Mouse (Mus musculus): ENCODE data around the gene Galnt3. TPM values are rescaled to one million over a fixed set of nuclear protein-coding genes. Genes with fewer than 3 reads are reported as not detected.

Gene Galnt3
- polyA plus RNA-seq (2015; fragmentation: Nextera tagmentation; extraction: Ambion mirVana), result 0.35 and 0.47 TPM in 2 replicates

- no peak within 1 kb of the TSS for H3K27ac ChIP-seq (replicated peaks)
- peak; percentile 42; the same call in 1 of the 2 replicates for ATAC-seq (ENCODE audit: insufficient read depth)
- peak within 1 kb of the TSS; percentile 55 for H3K4me3 ChIP-seq (replicated peaks)
- peaks cover 35% of the 10 kb centered on the region for H3K27me3 ChIP-seq
- no peaks in the 10 kb centered on the region for H3K4me1 ChIP-seq (replicated peaks)
- H3K36me3 ChIP-seq (replicated peaks), result no peaks in the 10 kb centered on the region
- H3K4me2 ChIP-seq, result peak within 1 kb of the TSS; percentile 72
- under 1% methylated on average over 61 of the region's 74 CpGs for WGBS (ENCODE audit: insufficient replicate concordance)
- H3K9me3 ChIP-seq (replicated peaks), result no peaks in the 10 kb centered on the region
- H3K9ac ChIP-seq, result no peak within 1 kb of the TSS; the same call in 1 of the 2 replicates
Observed at GRCm38 (mm10) chr2:66124591-66125271, at the start of gene Galnt3. Gene Galnt3 (minus strand): TSS chr2:66124994.

GRCm38 (mm10) chr2:66173134-66173533 lies 48.3 kb upstream of the Galnt3 start:
- Histone ChIP-seq H3K4me2 (no peak overlapping the region), H3K4me3 (replicated peaks) (no peak overlapping the region), H3K9me3 (replicated peaks) (no peaks in the 10 kb centered on the region), H3K27ac (replicated peaks) (no peak overlapping the region), H3K9ac (no peak overlapping the region), H3K36me3 (replicated peaks) (no peaks in the 10 kb centered on the region), H3K4me1 (replicated peaks) (no peaks in the 10 kb centered on the region), H3K27me3 (no peaks in the 10 kb centered on the region)
- no peak for ATAC-seq (ENCODE audit: insufficient read depth)
- 69% methylated on average over 5 of the region's 5 CpGs for WGBS (ENCODE audit: insufficient replicate concordance)

- no peaks in the 10 kb centered on the region for H3K4me1 ChIP-seq (replicated peaks)
- H3K9me3 ChIP-seq (replicated peaks), result no peaks in the 10 kb centered on the region
- H3K36me3 ChIP-seq (replicated peaks), result no peaks in the 10 kb centered on the region
- no peak overlapping the region for H3K27ac ChIP-seq (replicated peaks)
- no peaks in the 10 kb centered on the region for H3K27me3 ChIP-seq
- ATAC-seq (ENCODE audit: insufficient read depth), result no peak
- H3K4me3 ChIP-seq (replicated peaks), result no peak overlapping the region
- no peak overlapping the region for H3K4me2 ChIP-seq
- 82% methylated on average over 3 of the region's 3 CpGs for WGBS (ENCODE audit: insufficient replicate concordance)
- no peak overlapping the region for H3K9ac ChIP-seq
Observed at GRCm38 (mm10) chr2:66171643-66172042, 46.8 kb upstream of the Galnt3 start.

GRCm38 (mm10) chr2:66170721-66171120 lies 45.9 kb upstream of the Galnt3 start:
- H3K4me3 ChIP-seq (replicated peaks), result no peak overlapping the region
- 55% methylated on average over 11 of the region's 11 CpGs for WGBS (ENCODE audit: insufficient replicate concordance)
- H3K36me3 ChIP-seq (replicated peaks), result no peaks in the 10 kb centered on the region
- ATAC-seq (ENCODE audit: insufficient read depth), result no peak
- no peaks in the 10 kb centered on the region for H3K27me3 ChIP-seq
- no peak overlapping the region for H3K4me2 ChIP-seq
- H3K27ac ChIP-seq (replicated peaks), result no peak overlapping the region
- H3K9ac ChIP-seq, result no peak overlapping the region
- H3K9me3 ChIP-seq (replicated peaks), result no peaks in the 10 kb centered on the region
- H3K4me1 ChIP-seq (replicated peaks), result no peaks in the 10 kb centered on the region

- H3K36me3 ChIP-seq (replicated peaks), result no peaks in the 10 kb centered on the region
- no peak overlapping the region for H3K4me3 ChIP-seq (replicated peaks)
- no peaks in the 10 kb centered on the region for H3K4me1 ChIP-seq (replicated peaks)
- H3K27me3 ChIP-seq, result no peaks in the 10 kb centered on the region
- H3K9me3 ChIP-seq (replicated peaks), result no peaks in the 10 kb centered on the region
- no peak overlapping the region for H3K4me2 ChIP-seq
- no peak overlapping the region for H3K9ac ChIP-seq
- no peak for ATAC-seq (ENCODE audit: insufficient read depth)
- H3K27ac ChIP-seq (replicated peaks), result no peak overlapping the region
- WGBS (ENCODE audit: insufficient replicate concordance), result 68% methylated on average over 8 of the region's 8 CpGs
Observed at GRCm38 (mm10) chr2:66165025-66165424, 40.2 kb upstream of the Galnt3 start.

- no peak overlapping the region for H3K27ac ChIP-seq (replicated peaks)
- no peak overlapping the region for H3K4me3 ChIP-seq (replicated peaks)
- H3K27me3 ChIP-seq, result no peaks in the 10 kb centered on the region
- no peaks in the 10 kb centered on the region for H3K9me3 ChIP-seq (replicated peaks)
- 40% methylated on average over 7 of the region's 7 CpGs for WGBS (ENCODE audit: insufficient replicate concordance)
- no peak overlapping the region for H3K9ac ChIP-seq
- no peak for ATAC-seq (ENCODE audit: insufficient read depth)
- no peaks in the 10 kb centered on the region for H3K36me3 ChIP-seq (replicated peaks)
- no peak overlapping the region for H3K4me2 ChIP-seq
- H3K4me1 ChIP-seq (replicated peaks), result no peaks in the 10 kb centered on the region
Observed at GRCm38 (mm10) chr2:66158140-66158915, 33.5 kb upstream of the Galnt3 start.

- 51% methylated on average over 2 of the region's 2 CpGs for WGBS (ENCODE audit: insufficient replicate concordance)
- H3K36me3 ChIP-seq (replicated peaks), result no peaks in the 10 kb centered on the region
- H3K4me1 ChIP-seq (replicated peaks), result no peaks in the 10 kb centered on the region
- no peak overlapping the region for H3K4me3 ChIP-seq (replicated peaks)
- H3K27me3 ChIP-seq, result no peaks in the 10 kb centered on the region
- no peaks in the 10 kb centered on the region for H3K9me3 ChIP-seq (replicated peaks)
- H3K4me2 ChIP-seq, result no peak overlapping the region
- H3K27ac ChIP-seq (replicated peaks), result no peak overlapping the region
- no peak for ATAC-seq (ENCODE audit: insufficient read depth)
- H3K9ac ChIP-seq, result no peak overlapping the region
Observed at GRCm38 (mm10) chr2:66151436-66151835, 26.6 kb upstream of the Galnt3 start.

GRCm38 (mm10) chr2:66150531-66150930 lies 25.7 kb upstream of the Galnt3 start:
- Histone ChIP-seq H3K9me3 (replicated peaks) (no peaks in the 10 kb centered on the region), H3K27me3 (no peaks in the 10 kb centered on the region), H3K4me3 (replicated peaks) (no peak overlapping the region), H3K4me1 (replicated peaks) (no peaks in the 10 kb centered on the region), H3K9ac (no peak overlapping the region), H3K27ac (replicated peaks) (no peak overlapping the region), H3K36me3 (replicated peaks) (no peaks in the 10 kb centered on the region), H3K4me2 (no peak overlapping the region)
- no peak for ATAC-seq (ENCODE audit: insufficient read depth)
- WGBS (ENCODE audit: insufficient replicate concordance), result 49% methylated on average over 3 of the region's 3 CpGs

- no peak overlapping the region for H3K4me2 ChIP-seq
- no peaks in the 10 kb centered on the region for H3K27me3 ChIP-seq
- no peak for ATAC-seq (ENCODE audit: insufficient read depth)
- no peak overlapping the region for H3K9ac ChIP-seq
- H3K9me3 ChIP-seq (replicated peaks), result no peaks in the 10 kb centered on the region
- no peak overlapping the region for H3K4me3 ChIP-seq (replicated peaks)
- H3K36me3 ChIP-seq (replicated peaks), result no peaks in the 10 kb centered on the region
- WGBS (ENCODE audit: insufficient replicate concordance), result 53% methylated on average over 10 of the region's 10 CpGs
- no peaks in the 10 kb centered on the region for H3K4me1 ChIP-seq (replicated peaks)
- no peak overlapping the region for H3K27ac ChIP-seq (replicated peaks)
Observed at GRCm38 (mm10) chr2:66148654-66149230, 23.9 kb upstream of the Galnt3 start.

- H3K4me1 ChIP-seq (replicated peaks), result no peaks in the 10 kb centered on the region
- no peak for ATAC-seq (ENCODE audit: insufficient read depth)
- H3K36me3 ChIP-seq (replicated peaks), result no peaks in the 10 kb centered on the region
- H3K9me3 ChIP-seq (replicated peaks), result no peaks in the 10 kb centered on the region
- no peak overlapping the region for H3K27ac ChIP-seq (replicated peaks)
- no peaks in the 10 kb centered on the region for H3K27me3 ChIP-seq
- no peak overlapping the region for H3K4me2 ChIP-seq
- WGBS (ENCODE audit: insufficient replicate concordance), result 54% methylated on average over 4 of the region's 4 CpGs
- no peak overlapping the region for H3K9ac ChIP-seq
- no peak overlapping the region for H3K4me3 ChIP-seq (replicated peaks)
Observed at GRCm38 (mm10) chr2:66146473-66146872, 21.7 kb upstream of the Galnt3 start.

GRCm38 (mm10) chr2:66144770-66145169 lies 20.0 kb upstream of the Galnt3 start:
- ATAC-seq (ENCODE audit: insufficient read depth), result no peak
- 24% methylated on average over 5 of the region's 5 CpGs for WGBS (ENCODE audit: insufficient replicate concordance)
- Histone ChIP-seq H3K4me3 (replicated peaks) (no peak overlapping the region), H3K9ac (no peak overlapping the region), H3K27me3 (no peaks in the 10 kb centered on the region), H3K27ac (replicated peaks) (no peak overlapping the region), H3K36me3 (replicated peaks) (no peaks in the 10 kb centered on the region), H3K4me2 (no peak overlapping the region), H3K9me3 (replicated peaks) (no peaks in the 10 kb centered on the region), H3K4me1 (replicated peaks) (no peaks in the 10 kb centered on the region)

Measured in liver, embryonic 15.5 days (tissue).